26 mouse cellular contexts compared by ENCODE assay signal in the genomic region with DNA sequence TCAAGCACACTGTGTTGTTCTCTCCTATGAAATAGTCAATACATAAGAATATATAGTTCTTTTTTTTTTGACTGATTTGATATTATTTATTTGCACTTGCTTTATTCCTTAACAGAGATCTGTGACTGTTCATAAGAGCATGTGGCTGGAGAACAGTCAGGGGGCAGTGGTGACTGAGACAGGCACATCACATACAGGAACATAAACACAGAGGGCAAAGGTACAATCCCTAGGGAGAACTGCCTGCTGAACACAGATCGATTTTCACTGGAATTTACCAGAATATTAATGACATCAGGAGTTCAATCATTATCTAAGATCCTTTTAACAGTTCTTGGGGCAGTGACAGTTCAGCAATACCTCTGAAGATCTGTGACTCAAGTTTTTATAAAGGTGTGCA.
A peak's percentile ranks its signal among the peaks of the same experiment; 100 is the strongest.
DNase-seq lines count a peak whose midpoint lies in the region; ATAC-seq and TF ChIP-seq lines count a peak whose summit lies in the region.
"Had no signal": no experiment of that assay in that cellular context is flagged by ENCODE, and none has a peak within 500 bp of the region (broad histone marks: within the 10 kb centered on the region; RNA-seq: fewer than 3 reads in every experiment).

No protein-coding gene starts in this region.

- H3K4me2 ChIP-seq in liver, postnatal 0 days (ENCODE audit: low read depth, low read length), result no peak overlapping the region
- no peak overlapping the region for H3K4me2 ChIP-seq in liver, embryonic 12.5 days
- H3K4me2 ChIP-seq: embryonic facial prominence, embryonic 12.5 days had no signal

- 35% methylated on average over 1 of the region's 1 CpGs for WGBS in liver, adult 2 months
- 49% methylated on average over 1 of the region's 1 CpGs for WGBS in liver, postnatal 0 days (ENCODE audit: insufficient replicate concordance)
- WGBS in liver, embryonic 12.5 days (ENCODE audit: insufficient replicate concordance), result 40% methylated on average over 1 of the region's 1 CpGs

- DNase-seq in embryo, embryonic 10 days (ENCODE audit: low spot score), result peak; percentile 20
- DNase-seq in embryo, embryonic 9.5 days (ENCODE audit: extremely low spot score), result no peak
- peak; percentile 57 for DNase-seq in liver, adult 2 months (ENCODE audit: extremely low read depth, low read depth, low spot score)
- DNase-seq in liver, result no peak
- no peak for DNase-seq in liver, postnatal 0 days
- peak; percentile 4 for DNase-seq in mesoderm, embryonic 11.5 days (ENCODE audit: low read depth, low spot score)
- no peak for DNase-seq in kidney, adult 18-20 months
- DNase-seq: adrenal gland, adult 8-10 months; adrenal gland, postnatal 14 days; adrenal gland, postnatal 36 days; B cell, adult 2 months; cerebellum, adult 11-12 months; cerebellum, adult 2 months; cerebellum, adult 9-10 months; cerebellum, postnatal 10 days; cerebellum, postnatal 25 days had no signal

- TF ChIP-seq POLR2A in liver, adult 2 months (IDR thresholded peaks at IDR 0.05; ENCODE audit: extremely low read depth, insufficient read depth, low read length), result no peak

- peak; percentile 57; the same call in 1 of the 2 replicates for ATAC-seq in liver, postnatal 0 days
- no peak for ATAC-seq in liver, embryonic 12.5 days
- ATAC-seq: activated CD4-positive, CD25-positive, alpha-beta regulatory T cell, adult 4 months; CD4-positive, CD25-positive, alpha-beta regulatory T cell, adult 4 months; forebrain, embryonic 14.5 days; forebrain, embryonic 16.5 days; Patski had no signal

- no peaks in the 10 kb centered on the region for H3K27me3 ChIP-seq in liver, adult 2 months (ENCODE audit: control insufficient read depth, insufficient read depth, low read length)
- H3K27me3 ChIP-seq in liver, postnatal 0 days (ENCODE audit: insufficient read depth, low read length), result no peaks in the 10 kb centered on the region
- H3K27me3 ChIP-seq in liver, embryonic 12.5 days (replicated peaks), result no peaks in the 10 kb centered on the region
- H3K27me3 ChIP-seq: CH12.LX; embryonic facial prominence, embryonic 12.5 days; Patski had no signal

- H3K79me2 ChIP-seq in liver, adult 2 months (ENCODE audit: control insufficient read depth, insufficient read depth, low read length), result no peaks in the 10 kb centered on the region

- no peaks in the 10 kb centered on the region for H3K36me3 ChIP-seq in liver, adult 2 months (ENCODE audit: control insufficient read depth, insufficient read depth, low read length)
- no peaks in the 10 kb centered on the region for H3K36me3 ChIP-seq in liver, postnatal 0 days (replicated peaks; ENCODE audit: insufficient read depth, low read length)
- H3K36me3 ChIP-seq in liver, embryonic 12.5 days, result no peaks in the 10 kb centered on the region
- H3K36me3 ChIP-seq: embryonic facial prominence, embryonic 10.5 days; embryonic facial prominence, embryonic 12.5 days; G1E had no signal

- H3K27ac ChIP-seq in liver, adult 2 months (replicated peaks; ENCODE audit: insufficient read depth, low read depth, low read length), result no peak overlapping the region
- H3K27ac ChIP-seq in liver, postnatal 0 days (ENCODE audit: low read depth), result no peak overlapping the region
- H3K27ac ChIP-seq in liver, embryonic 12.5 days, result no peak overlapping the region
- H3K27ac ChIP-seq: embryonic facial prominence, embryonic 10.5 days; embryonic facial prominence, embryonic 12.5 days had no signal

- H3K4me3 ChIP-seq in liver, adult 2 months (ENCODE audit: insufficient read depth, low read depth, low read length), result no peak overlapping the region
- no peak overlapping the region for H3K4me3 ChIP-seq in liver, postnatal 0 days (ENCODE audit: low read depth, low read length)
- H3K4me3 ChIP-seq in liver, embryonic 12.5 days, result no peak overlapping the region
- H3K4me3 ChIP-seq: embryonic facial prominence, embryonic 10.5 days; embryonic facial prominence, embryonic 12.5 days had no signal

- no peak for TF ChIP-seq CTCF in liver, adult 2 months (IDR thresholded peaks at IDR 0.05; ENCODE audit: low read depth, low read length)
- TF ChIP-seq CTCF in liver, postnatal 0 days (IDR thresholded peaks at IDR 0.05; ENCODE audit: low read depth), result no peak

- H3K4me1 ChIP-seq in liver, adult 2 months (ENCODE audit: control insufficient read depth, insufficient read depth, low read length), result no peaks in the 10 kb centered on the region; the same call in 1 of the 2 replicates
- no peaks in the 10 kb centered on the region for H3K4me1 ChIP-seq in liver, postnatal 0 days (ENCODE audit: insufficient read depth)
- no peaks in the 10 kb centered on the region for H3K4me1 ChIP-seq in liver, embryonic 12.5 days
- H3K4me1 ChIP-seq: embryonic facial prominence, embryonic 10.5 days; embryonic facial prominence, embryonic 12.5 days had no signal

- no peak overlapping the region for H3K9ac ChIP-seq in liver, adult 2 months (ENCODE audit: low read depth, low read length)
- H3K9ac ChIP-seq in liver, postnatal 0 days (replicated peaks), result no peak overlapping the region
- no peak overlapping the region for H3K9ac ChIP-seq in liver, embryonic 12.5 days
- H3K9ac ChIP-seq: embryonic facial prominence, embryonic 12.5 days had no signal

- TF ChIP-seq EP300 in liver, postnatal 0 days (IDR thresholded peaks at IDR 0.05; ENCODE audit: low read depth), result no peak

- H3K9me3 ChIP-seq in liver, postnatal 0 days (ENCODE audit: low read length), result no peaks in the 10 kb centered on the region
- no peaks in the 10 kb centered on the region for H3K9me3 ChIP-seq in liver, embryonic 12.5 days (replicated peaks)
- H3K9me3 ChIP-seq: embryonic facial prominence, embryonic 10.5 days; embryonic facial prominence, embryonic 12.5 days; G1E had no signal

Comparison
In these comparisons a context has a peak if more than half of its experiments do, and no peak if none do; other contexts are left out.
1. DNase-seq: peak in embryo, embryonic 10 days (single experiment), liver, adult 2 months (single experiment) and mesoderm, embryonic 11.5 days (single experiment); none in embryo, embryonic 9.5 days (single experiment), liver (single experiment), liver, postnatal 0 days (single experiment) and kidney, adult 18-20 months (single experiment).